Mouse (Mus musculus) liver (tissue): ENCODE measurements around the gene Myo16.

Experiments
- DNase-seq: peaks from one replicate; pipeline ENCODE4 v3.0.0-alpha.2; 2020; ENCODE audit warnings: mixed read lengths

Gene Myo16

GRCm38 (mm10) chr8:10638871-10639270, 485.2 kb downstream of the Myo16 start:
- DNase-seq: no peak

GRCm38 (mm10) chr8:10640176-10640810, 486.6 kb downstream of the Myo16 start:
- peak; percentile 4 for DNase-seq

- DNase-seq: peak; percentile 45
Measured at GRCm38 (mm10) chr8:10640859-10641258, 487.1 kb downstream of the Myo16 start.

GRCm38 (mm10) chr8:10641343-10641742, 487.6 kb downstream of the Myo16 start:
- no peak for DNase-seq

- no peak for DNase-seq
Measured at GRCm38 (mm10) chr8:10643244-10643643, 489.5 kb downstream of the Myo16 start.

GRCm38 (mm10) chr8:10644481-10644880, 490.8 kb downstream of the Myo16 start:
- DNase-seq: no peak

GRCm38 (mm10) chr8:10645740-10646139, 492.0 kb downstream of the Myo16 start:
- DNase-seq: no peak

GRCm38 (mm10) chr8:10646485-10646884, 492.8 kb downstream of the Myo16 start:
- DNase-seq: no peak

- peak; percentile 7 for DNase-seq
Measured at GRCm38 (mm10) chr8:10651546-10652315, 498.0 kb downstream of the Myo16 start.

- no peak for DNase-seq
Measured at GRCm38 (mm10) chr8:10653282-10653681, 499.6 kb downstream of the Myo16 start.

GRCm38 (mm10) chr8:10654922-10655518, 501.3 kb downstream of the Myo16 start:
- peak; percentile 13 for DNase-seq

- no peak for DNase-seq
Measured at GRCm38 (mm10) chr8:10663770-10664470, 510.2 kb downstream of the Myo16 start.

GRCm38 (mm10) chr8:10664861-10665543, 511.3 kb downstream of the Myo16 start:
- no peak for DNase-seq

GRCm38 (mm10) chr8:10665821-10666283, 512.1 kb downstream of the Myo16 start:
- no peak for DNase-seq

GRCm38 (mm10) chr8:10671862-10672548, 518.3 kb downstream of the Myo16 start:
- DNase-seq: no peak

GRCm38 (mm10) chr8:10677840-10678410, 524.2 kb downstream of the Myo16 start:
- no peak for DNase-seq

- no peak for DNase-seq
Measured at GRCm38 (mm10) chr8:10681926-10682325, 528.2 kb downstream of the Myo16 start.

GRCm38 (mm10) chr8:10683088-10683487, 529.4 kb downstream of the Myo16 start:
- DNase-seq: peak; percentile 36
